Mouse (Mus musculus) kidney, adult 18-20 months (tissue): ENCODE data around the gene Iglon5.
A peak's percentile ranks its signal among the peaks of the same experiment; 100 is the strongest.

Experiments
- DNase-seq: peaks from one replicate; pipeline ENCODE4 v3.0.0; 2021

Gene Iglon5

GRCm38 (mm10) chr7:43489631-43490125 lies at the start of gene Iglon5:
Gene Iglon5, minus strand, starts transcription at chr7:43490075.
- no peak for DNase-seq

GRCm38 (mm10) chr7:43538524-43538923 lies 48.6 kb upstream of the Iglon5 start:
- DNase-seq: no peak

- no peak for DNase-seq
Measured at GRCm38 (mm10) chr7:43532936-43533505, 43.1 kb upstream of the Iglon5 start.

DNA sequence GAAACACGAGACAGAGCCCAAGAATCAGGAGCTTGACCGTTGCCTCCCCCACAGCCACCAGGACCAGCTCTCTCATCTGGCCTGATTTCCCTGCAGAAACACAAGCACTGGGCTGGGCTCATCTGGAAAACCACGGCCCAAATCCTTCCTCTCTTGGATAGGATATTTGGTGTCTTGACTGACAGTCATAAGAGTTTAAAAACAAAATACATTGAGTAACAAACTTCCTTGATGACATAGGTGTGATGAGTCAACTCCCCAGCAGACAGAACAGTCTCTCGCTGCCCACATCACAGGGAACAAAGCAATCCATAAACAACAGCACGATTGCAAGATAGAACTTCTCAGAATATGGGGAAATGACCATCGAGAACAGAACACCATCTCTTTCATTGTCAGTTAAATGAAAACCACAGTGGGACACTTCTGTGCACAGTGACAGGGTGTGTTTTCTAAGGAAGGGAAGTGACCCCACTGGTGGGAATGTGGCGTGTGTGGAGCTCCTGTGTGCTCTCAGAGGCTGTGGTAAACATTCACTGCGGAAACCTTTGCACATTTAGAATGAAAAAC lies 40.4 kb upstream of the Iglon5 start:
- DNase-seq: no peak

- DNase-seq: no peak
Measured at GRCm38 (mm10) chr7:43525313-43525712, 35.4 kb upstream of the Iglon5 start.

DNA sequence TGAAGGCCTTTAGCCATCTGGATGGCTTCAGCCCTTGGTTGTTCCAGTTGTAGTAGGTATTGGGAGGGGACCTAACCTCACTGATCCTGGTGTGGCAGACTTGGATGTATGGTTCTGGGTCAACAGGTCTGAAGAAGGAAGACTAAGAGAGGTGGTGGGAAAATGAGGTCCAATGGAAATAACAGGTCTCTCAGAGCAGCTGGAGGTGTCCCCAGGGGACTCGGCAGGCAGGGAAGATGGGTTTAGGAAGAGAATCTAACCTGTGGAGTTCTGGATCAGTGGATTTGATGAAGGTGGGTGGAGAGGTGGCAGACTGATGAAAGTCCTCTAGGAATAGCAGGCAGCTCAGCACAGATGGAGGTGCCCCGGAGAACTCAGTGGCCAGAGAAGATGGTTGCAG lies 32.9 kb upstream of the Iglon5 start:
- no peak for DNase-seq

- no peak for DNase-seq
Measured at GRCm38 (mm10) chr7:43518341-43518740, 28.5 kb upstream of the Iglon5 start.

- no peak for DNase-seq
Measured at GRCm38 (mm10) chr7:43515076-43515475, 25.2 kb upstream of the Iglon5 start.

GRCm38 (mm10) chr7:43512519-43512918 lies 22.6 kb upstream of the Iglon5 start:
- DNase-seq: no peak

DNA sequence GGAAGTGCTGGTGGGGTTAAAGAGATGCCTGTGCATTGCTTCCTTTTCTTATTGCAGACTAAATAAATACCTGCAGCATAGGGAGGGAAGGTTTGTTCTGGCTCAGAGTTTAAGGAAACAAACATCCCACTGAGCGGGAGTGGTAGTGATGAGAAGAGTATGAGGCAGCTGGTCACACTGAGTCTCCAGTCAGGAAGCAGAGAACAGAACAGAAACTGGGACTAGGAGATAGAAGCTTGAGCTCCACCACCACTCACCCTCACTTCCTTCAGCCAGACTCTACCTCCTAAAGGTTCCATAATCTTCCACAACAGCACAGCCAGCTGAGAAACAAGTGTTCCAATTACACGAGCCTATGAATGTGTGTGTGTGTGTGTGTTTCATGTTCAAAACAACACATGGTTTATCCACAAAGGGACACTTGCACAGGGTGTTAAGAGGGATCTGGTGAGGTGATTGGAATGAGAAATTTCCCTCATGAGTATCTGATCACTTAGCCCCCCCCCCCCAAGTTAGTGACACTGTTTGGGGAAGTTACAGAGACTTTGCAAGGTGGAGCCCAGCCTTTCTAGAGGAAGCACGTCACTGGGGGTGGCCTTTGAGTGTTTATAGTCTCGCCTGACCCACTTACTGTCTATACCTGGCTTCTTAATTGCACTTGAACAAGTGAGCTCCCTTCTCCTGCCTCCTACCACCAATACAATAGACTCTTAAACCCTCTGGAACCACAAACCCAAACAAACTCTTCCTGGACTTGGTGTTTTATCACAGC lies 22.0 kb upstream of the Iglon5 start:
- DNase-seq: no peak

GRCm38 (mm10) chr7:43495343-43496021 lies 5.6 kb upstream of the Iglon5 start:
- DNase-seq: peak; percentile 56

GRCm38 (mm10) chr7:43490861-43491260 lies 986 bp upstream of the Iglon5 start:
- no peak for DNase-seq

DNA sequence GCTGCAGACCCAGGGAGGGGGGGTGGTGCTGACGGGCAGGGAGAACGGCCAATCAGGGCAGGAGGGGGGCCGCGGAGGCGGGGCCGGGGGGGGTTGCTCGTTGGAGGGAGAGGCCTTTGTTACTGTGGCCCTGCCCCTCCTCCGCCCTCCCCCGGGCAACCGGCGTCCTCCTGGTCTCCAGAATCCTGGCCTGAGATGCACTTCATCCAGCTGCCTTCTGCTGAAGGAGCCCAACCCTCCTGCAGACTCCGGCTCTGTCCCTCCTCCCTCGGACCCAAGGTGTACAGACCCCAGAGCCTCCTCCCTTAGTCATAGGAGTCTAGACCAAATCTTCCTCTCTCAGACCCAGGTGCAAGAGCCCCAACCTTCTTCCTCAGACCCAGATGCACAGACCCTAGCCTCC lies 308 bp upstream of the Iglon5 start:
- DNase-seq: no peak

GRCm38 (mm10) chr7:43488646-43489045 lies 1.2 kb downstream of the Iglon5 start:
- DNase-seq: no peak

- DNase-seq: no peak
Measured at GRCm38 (mm10) chr7:43483236-43483635, 6.6 kb downstream of the Iglon5 start.

DNA sequence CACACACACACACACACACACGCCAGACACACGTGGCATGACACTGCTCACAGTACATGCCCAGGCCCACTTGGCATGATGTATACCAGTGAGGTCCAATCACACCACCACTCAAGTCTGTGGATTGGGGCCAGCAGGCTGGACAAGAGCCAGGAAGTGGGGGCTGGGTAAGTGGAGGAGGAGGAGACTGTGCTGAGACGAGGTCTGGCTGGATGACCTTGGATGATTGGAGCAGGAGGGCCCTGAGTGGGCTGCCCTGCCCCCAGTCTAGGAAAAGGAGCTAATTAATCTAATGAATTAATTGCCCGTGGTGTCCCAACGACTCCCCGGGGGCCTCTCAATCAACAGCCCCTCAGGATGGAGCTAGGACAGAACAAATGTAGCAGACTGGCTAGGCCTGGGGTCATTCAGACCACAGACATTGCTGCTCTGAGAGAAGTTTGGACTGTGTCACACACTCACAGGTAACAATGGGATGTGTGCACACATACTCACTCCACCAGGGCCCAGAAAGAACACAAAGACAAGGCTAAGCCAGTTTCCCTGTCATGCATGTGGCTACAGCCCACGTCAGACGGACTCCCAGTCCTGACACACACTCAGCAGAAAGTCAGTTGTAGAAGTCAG lies 7.7 kb downstream of the Iglon5 start:
- no peak for DNase-seq

DNA sequence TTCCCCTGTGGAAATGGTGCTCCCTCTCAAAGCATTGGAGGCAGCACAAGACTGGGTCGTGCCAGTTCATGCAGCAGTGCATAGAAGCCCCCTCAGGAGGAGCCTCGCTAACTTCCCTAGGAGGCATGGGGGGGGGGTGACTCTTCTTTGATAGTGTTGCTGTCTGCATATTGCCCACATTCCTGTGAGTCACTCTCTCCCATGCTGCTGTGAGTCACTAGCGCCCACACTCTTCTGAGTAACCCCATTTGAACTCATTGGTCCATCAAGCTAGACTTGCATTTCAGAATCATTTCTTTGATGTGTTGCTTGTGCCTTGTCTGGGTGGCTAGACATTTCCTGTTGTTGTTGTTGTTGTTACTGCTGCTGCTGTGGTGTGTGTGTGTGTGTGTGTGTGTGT lies 8.7 kb downstream of the Iglon5 start:
- no peak for DNase-seq

DNA sequence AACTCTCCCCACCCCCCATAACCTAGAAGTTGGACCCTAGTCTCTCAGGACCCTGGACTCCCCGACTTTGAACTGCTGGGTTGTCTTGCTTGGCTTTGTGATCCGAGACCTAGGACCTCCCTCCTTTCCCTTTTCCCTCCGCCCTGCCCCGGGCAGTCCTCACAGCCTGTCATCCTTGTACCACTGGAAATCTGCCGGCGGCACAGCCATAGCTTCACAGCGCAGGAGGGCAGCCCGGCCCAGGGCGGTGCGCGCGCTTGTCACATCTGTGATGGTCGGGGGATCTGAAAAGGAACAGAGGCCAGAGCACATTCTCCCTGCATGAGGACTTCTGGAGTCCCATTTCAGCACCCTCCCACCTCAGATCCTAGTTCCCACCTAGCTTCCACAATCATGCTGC lies 13.5 kb downstream of the Iglon5 start:
- DNase-seq: no peak

DNA sequence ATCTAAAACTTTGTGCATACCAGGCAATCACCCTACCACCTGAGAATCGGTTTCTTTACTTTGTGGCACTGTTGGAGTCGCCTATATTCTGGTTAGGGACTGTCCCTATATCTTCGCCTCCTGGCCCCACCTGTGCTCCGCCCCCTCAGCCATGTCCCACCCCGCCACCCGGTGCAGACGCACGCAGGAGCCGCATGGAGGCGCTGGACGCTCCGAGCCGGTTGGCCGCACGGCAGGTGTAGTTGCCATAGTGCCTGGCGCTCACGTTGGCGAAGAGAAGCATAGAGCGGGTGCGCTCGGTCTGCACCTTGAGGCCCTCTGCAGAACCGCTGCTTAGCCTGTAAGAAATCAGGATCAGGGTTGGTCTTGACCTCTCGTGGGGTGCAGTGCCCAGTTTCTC lies 14.2 kb downstream of the Iglon5 start:
- no peak for DNase-seq

DNA sequence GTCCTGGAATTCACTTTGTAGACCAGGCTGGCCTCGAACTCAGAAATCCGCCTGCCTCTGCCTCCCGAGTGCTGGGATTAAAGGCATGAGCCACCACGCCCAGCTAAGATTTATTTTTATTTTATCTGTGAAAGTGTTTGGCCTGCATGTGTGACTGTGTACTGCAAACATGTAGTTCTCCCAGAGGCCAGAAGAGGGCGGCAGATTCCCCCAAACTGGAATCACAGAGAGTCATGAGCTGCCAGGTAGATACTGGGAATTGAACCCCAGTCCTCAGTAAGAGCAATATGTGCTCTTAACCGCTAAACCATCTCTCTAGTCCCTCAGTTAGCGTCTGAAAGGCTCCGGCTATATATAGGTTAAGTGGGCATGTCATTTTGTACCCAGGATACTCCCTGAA lies 19.5 kb downstream of the Iglon5 start:
- DNase-seq: peak; percentile 55

GRCm38 (mm10) chr7:43466099-43466694 lies 23.7 kb downstream of the Iglon5 start:
- peak; percentile 85 for DNase-seq

- DNase-seq: peak; percentile 93
Measured at GRCm38 (mm10) chr7:43465344-43466098, 24.4 kb downstream of the Iglon5 start.
